Mouse (Mus musculus) cerebellum, adult 9-10 months (tissue): ENCODE results near the gene Prss44.
"Not testable (repeated sequence)": the region's sequence is repeated elsewhere in the genome, so short reads cannot be mapped to it uniquely, and the experiment has no call there.

Experiments used
- DNase-seq: peaks from one replicate; pipeline ENCODE4 v3.0.0; 2022

The Prss44 gene

DNA sequence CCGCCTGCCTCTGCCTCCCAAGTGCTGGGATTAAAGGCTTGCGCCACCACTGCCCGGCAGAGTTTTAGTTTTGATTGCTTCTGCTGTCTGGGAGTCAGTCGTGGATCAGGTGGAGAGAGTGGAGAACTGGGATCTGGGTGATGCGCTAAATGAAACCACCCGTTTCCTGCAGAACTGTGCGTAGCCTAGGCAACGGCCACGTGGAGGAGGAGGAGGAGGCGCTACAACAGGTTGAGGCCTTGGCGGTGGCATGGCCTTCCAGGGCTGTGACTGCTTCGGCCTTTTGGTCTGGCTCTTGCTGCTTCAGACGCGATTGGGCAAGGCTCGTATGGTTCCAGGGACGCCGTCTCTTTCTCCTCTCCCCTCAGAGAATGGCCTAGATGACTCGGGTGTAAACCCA lies at the start of gene Prss44:
Gene Prss44 (plus strand): TSS at position 206 of the 400 bp plus-strand sequence.
- DNase-seq = no peak

- DNase-seq = no peak
Observed at GRCm38 (mm10) chr9:110772336-110772735, 41.5 kb upstream of the Prss44 start.

GRCm38 (mm10) chr9:110774403-110775268 lies 39.2 kb upstream of the Prss44 start:
- DNase-seq = no peak

DNA sequence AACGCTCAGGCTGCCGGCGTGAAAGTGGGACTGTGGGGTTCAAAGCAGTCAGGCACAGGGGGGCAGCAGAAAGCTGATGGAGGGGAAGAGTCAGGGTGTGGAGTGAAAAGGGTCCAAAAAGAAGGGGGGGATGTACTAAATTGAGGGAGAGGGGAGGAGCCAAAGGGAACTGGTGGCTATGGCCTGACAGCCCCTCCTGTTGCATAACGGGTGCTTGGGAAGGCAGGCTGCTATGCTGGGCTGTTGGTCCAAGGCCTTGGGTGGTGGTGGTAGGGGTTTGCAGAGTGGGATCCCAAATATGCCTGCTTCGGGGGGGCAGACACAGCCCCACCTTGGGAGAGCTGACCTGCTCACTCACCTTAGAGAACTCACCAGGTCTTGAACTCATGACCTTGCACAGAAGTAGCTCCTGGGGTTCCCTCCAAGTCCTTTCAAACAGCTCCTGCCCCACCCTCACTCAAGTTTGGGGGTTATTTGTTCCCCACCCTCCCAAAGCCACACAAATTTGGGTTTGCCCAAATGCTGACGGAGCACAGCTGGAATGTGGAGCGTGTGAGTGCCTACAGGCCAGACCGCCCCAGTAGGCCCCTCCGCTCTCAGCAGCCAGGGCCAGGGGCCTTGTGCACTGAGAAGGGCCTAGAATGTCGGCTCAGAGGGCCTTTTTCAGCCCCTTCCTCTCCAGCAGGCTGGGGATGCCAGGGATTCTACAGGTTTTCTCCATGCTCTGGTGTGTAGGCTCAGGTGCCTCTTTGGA lies 38.3 kb upstream of the Prss44 start:
- DNase-seq = no peak

DNA sequence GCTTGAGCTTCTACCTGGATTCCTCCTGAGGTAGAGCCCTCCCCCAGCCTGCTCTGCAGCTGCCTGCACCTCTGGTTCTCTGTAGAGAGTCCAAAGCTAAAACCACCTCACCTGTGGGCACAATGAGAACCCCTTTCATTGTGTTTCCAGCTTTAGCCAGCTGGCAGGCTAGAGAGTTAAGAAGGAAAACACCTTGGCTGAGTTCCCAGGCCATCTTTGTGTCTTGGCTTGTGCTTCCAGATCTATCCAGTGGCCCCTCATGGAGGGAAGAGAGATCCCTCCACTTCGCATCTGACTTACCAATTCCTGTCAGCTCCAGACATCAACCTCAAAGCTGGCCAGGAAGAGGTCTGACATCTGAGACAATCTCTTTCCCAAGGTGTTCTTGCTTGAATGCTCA lies 35.7 kb upstream of the Prss44 start:
- DNase-seq = no peak

DNA sequence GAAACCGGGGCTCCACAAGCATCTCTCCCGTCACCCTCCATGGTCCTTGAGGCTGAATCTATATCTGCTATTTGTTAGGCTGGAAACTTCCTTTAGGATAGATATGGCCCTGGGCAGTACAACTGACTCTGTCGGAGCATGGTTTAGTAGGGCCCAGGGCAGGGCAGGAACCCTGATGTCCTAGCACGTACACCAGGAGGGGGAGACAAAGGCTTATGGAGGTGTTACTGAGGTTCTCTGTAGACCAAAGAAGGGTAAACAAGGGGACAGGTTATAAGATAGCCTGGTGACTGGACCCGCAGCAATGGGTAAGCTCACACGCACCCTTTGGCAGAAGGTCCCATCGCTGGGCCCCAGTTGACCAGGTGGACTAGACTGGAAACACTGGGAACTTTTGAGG lies 35.2 kb upstream of the Prss44 start:
- DNase-seq = no peak

DNA sequence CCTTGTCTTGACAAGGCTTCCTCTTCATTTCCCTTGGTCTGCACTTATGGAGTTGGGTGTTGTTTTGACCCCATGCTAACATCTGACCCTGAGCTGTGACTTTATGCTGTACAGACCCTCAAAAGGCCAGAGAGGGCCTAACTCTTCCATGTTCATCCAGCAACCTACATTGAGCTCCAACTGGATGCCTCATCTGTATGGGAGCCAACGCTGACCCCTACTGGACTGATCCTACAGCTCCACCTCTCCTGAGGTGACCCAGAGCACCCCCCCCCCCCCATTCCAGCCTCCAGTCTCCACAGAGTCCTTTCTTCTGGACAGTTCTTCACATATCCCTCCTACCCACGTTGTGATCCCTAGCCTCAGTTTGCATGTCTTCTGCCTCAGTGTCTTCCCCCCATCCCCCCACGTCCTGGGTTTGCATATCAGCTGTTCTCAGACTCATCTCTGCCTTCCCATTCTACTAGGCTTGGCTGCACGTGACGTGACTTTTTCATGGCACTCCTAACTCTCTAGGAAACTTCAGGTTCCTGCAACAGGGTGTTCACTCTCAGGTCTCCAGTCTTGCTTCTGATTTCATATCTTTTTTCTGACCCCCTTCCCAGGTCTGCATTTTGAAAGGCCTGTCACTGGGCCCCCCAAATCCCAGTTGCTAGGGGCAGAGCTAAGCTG lies 34.4 kb upstream of the Prss44 start:
- no peak for DNase-seq

GRCm38 (mm10) chr9:110781256-110781721 lies 32.5 kb upstream of the Prss44 start:
- peak; percentile 91 for DNase-seq

- peak; percentile 81 for DNase-seq
Observed at GRCm38 (mm10) chr9:110781731-110782130, 32.1 kb upstream of the Prss44 start.

- no peak for DNase-seq
Observed at GRCm38 (mm10) chr9:110783611-110784010, 30.2 kb upstream of the Prss44 start.

DNA sequence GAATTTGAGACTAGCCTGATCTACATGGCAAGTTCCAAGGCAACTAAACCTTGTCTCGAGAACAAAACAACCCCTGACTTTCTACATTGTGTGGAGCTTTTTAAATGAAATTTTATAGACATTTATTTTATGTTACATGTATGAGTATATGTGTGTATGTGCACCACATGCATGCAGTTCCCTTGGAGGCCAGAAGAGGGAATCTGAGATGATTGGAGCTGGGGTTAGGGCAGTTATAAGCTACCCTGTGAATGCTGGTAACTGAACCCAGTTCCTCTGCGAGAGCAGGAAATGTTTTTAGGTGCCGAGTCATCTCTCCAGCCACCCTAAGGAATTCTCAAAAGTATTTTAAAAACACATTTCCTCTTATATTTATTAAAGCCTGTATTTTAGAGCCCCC lies 25.6 kb upstream of the Prss44 start:
- DNase-seq = no peak

DNA sequence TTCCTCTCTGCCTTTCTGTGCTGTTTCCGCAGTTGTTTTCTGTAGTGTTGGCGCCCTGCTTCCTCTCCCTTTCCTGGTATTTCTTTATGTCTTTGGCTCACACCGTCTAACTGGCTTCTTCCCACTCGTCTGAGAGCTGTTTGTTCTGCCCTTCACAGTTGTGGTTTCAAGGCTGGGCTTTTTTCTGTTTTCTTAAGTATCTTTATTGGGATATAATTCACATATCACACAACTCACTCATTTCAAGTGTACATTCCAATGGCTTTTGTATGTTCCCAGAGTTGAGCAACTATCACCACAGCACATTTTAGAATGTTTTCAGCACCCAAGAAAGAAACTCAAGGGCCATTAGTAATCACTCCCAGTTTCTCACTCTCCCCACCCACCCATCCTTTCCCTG lies 23.3 kb upstream of the Prss44 start:
- no peak for DNase-seq

GRCm38 (mm10) chr9:110797013-110797412 lies 16.8 kb upstream of the Prss44 start:
- DNase-seq = no peak

- DNase-seq = no peak
Observed at GRCm38 (mm10) chr9:110797866-110798265, 15.9 kb upstream of the Prss44 start, which contains the start of gene Prss42. Prss42 (plus strand) TSS chr9:110798166.

DNA sequence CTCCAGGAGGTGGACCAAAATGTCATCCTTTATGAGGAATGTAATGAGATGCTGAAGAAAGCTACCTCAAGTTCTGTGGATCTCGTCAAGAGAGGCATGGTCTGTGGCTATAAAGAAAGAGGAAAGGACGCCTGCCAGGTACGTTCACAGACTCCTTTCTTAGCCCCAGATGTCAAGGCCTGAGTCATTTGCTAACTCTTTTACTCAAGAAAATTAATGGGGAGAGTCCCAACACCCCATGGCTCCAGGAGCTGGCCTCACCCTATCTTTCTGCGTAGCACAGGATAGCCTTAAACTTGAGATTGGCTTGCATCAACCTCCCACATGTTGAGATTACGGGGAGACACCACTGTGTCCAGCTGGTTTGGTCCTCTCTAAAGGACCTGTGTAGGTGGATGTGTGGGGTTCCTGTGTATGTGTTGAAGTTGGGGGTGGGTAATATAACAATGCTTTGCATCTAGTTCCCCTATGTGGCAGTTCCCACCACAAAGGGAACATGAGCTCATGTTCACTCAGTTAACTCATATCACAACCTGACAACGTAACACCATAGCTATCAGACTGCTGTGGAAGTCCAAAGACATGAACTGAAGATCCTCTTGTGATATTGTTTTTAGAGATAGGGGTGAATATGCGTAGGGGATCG lies 12.8 kb upstream of the Prss44 start:
- DNase-seq = no peak

DNA sequence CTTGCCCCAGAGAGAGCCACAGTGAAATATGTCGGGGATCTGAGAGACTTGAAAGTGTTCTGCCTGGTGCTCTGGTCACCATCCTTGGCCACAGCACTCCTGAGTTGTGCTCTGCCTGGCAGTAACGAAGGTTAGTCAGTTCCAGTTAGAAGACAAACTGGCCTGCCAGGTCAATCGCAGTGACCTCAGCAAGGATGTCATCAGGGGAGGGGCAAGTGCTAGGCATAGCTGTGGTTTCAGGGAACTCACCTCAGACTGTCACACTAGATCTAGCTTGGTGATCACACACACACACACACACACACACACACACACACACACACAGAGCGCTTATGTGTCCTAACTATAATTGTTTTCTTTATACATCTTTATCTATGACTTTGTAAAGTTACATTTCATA lies 10.5 kb upstream of the Prss44 start:
- no peak for DNase-seq

- no peak for DNase-seq
Observed at GRCm38 (mm10) chr9:110810051-110810450, 3.7 kb upstream of the Prss44 start.

DNA sequence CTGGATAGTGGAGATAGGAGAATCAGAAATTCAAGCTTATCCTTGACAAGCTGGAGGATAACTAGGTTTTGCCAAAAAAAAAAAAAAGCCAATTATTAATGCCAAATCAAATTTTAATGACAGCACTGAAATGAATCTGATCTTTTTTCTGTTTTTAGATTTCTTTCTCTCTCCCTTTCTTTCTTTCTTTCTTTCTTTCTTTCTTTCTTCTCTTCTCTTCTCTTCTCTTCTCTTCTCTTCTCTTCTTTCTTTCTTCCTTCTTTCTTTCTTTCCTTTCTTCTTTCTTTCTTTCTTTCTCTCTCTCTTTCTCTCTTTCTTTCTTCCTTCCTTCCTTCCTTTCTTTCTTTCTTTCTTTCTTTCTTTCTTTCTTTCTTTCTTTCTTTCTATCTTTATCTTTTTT lies 6.8 kb downstream of the Prss44 start:
- DNase-seq = not testable (repeated sequence)

GRCm38 (mm10) chr9:110821436-110821835 lies 7.6 kb downstream of the Prss44 start:
- no peak for DNase-seq

DNA sequence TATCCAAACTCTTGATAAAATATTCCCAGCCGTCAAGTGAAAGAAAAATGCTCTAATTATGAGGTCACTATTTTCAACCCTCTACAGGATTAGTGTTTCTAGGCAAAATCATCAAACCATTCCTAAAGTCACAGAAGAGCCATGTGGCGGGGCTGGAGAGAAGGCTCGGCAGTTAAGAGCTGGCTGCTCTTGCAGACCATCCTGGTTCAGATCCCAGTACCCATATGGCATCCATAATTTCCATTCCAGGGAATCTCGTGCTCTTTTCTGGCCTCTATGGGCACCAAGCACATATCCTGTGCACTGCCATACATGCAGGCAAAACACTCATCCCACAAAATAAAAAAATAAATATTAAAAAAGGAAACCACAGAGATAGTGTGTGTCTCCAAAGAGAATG lies 11.6 kb downstream of the Prss44 start:
- DNase-seq = no peak

GRCm38 (mm10) chr9:110825832-110826231 lies 12.0 kb downstream of the Prss44 start:
- DNase-seq = no peak

- no peak for DNase-seq
Observed at GRCm38 (mm10) chr9:110826390-110826789, 12.6 kb downstream of the Prss44 start, which contains the start of gene Prss43. Prss43 (plus strand) TSS chr9:110826690.

GRCm38 (mm10) chr9:110833021-110833420 lies 19.2 kb downstream of the Prss44 start:
- no peak for DNase-seq
